Mouse (Mus musculus) neural tube, embryonic 12.5 days (tissue): ENCODE measurements around the gene H2-T23. TPM values are rescaled to one million over a fixed set of nuclear protein-coding genes. Genes with fewer than 3 reads are reported as not detected.
"Not testable (repeated sequence)": the region's sequence is repeated elsewhere in the genome, so short reads cannot be mapped to it uniquely, and the experiment has no call there.

ENCODE experiments used
- ATAC-seq: fragments of 200-750 bp; cut with Nextera tagmentation; 2 replicates; pipeline ENCODE4 v1.8.0; 2017; ENCODE audit warnings: low read depth, mild to moderate bottlenecking, moderate TSS enrichment, moderate library complexity; ENCODE audit not compliant: low FRiP score
- H3K27ac ChIP-seq: fragments of 300-500 bp; sonication (generic); 2 replicates; pipeline ENCODE4 v1.5.1; 2016
- H3K27me3 ChIP-seq: fragments of 300-500 bp; sonication (generic); replicated peaks from 2 replicates; pipeline ENCODE4 v1.6.1; 2016; ENCODE audit warnings: mild to moderate bottlenecking
- H3K36me3 ChIP-seq: fragments of 300-500 bp; sonication (generic); 2 replicates; pipeline ENCODE4 v1.6.1; 2016; ENCODE audit warnings: mild to moderate bottlenecking
- H3K4me1 ChIP-seq: fragments of 300-500 bp; sonication (generic); 2 replicates; pipeline ENCODE4 v1.6.1; 2016
- H3K4me2 ChIP-seq: fragments of 300-500 bp; sonication (generic); replicated peaks from 2 replicates; pipeline ENCODE4 v1.6.1; 2016; ENCODE audit warnings: mild to moderate bottlenecking
- H3K4me3 ChIP-seq: fragments of 300-500 bp; sonication (generic); 2 replicates; pipeline ENCODE4 v1.5.1; 2016
- H3K9ac ChIP-seq: fragments of 300-500 bp; sonication (generic); 2 replicates; pipeline ENCODE4 v1.6.1; 2016; ENCODE audit warnings: mild to moderate bottlenecking
- H3K9me3 ChIP-seq: fragments of 300-500 bp; sonication (generic); 2 replicates; pipeline ENCODE4 v1.6.1; 2016; ENCODE audit warnings: mild to moderate bottlenecking
- WGBS: fragments of 180-500 bp; shearing (Covaris S2); methylation state at CpG from one replicate; pipeline ENCODE4 v1.1.7; 2016; 5-methylcytosine and 5-hydroxymethylcytosine counted together
- polyA plus RNA-seq: library from polyadenylated mRNA; unstranded; fragments of >200 nt; fragmentation: Nextera tagmentation; extraction: Ambion mirVana; gene quantifications from 2 replicates; pipeline ENCODE4 v1.2.1, GENCODE M21; 2016

H2-T23 gene
- polyA plus RNA-seq, 1 experiment from 2014 or later: 4.0 TPM

- not testable (repeated sequence) for H3K27ac ChIP-seq, H3K9me3 ChIP-seq, H3K4me1 ChIP-seq, H3K36me3 ChIP-seq, H3K27me3 ChIP-seq
- H3K4me3 ChIP-seq: peak overlapping the region; percentile 43
- ATAC-seq: peak; percentile 61
- peak overlapping the region; percentile 82 for H3K4me2 ChIP-seq
- H3K9ac ChIP-seq: peak overlapping the region; percentile 42; the same call in 1 of the 2 replicates
- WGBS: 1% methylated on average over 40 of the region's 40 CpGs
These were observed 898 bp downstream of the H2-T23 start for GRCm38 (mm10) chr17:36031583-36032331.

GRCm38 (mm10) chr17:36030703-36031582 is 1.7 kb downstream of the H2-T23 start:
- H3K27me3 ChIP-seq, H3K27ac ChIP-seq, H3K4me1 ChIP-seq, H3K9me3 ChIP-seq, H3K36me3 ChIP-seq: not testable (repeated sequence)
- peak overlapping the region; percentile 82 for H3K4me2 ChIP-seq
- H3K9ac ChIP-seq: 0 out of 2 replicates have a peak overlapping the region, but pooled peaks have one; percentile 38
- H3K4me3 ChIP-seq: peak overlapping the region; percentile 43; the same call in 1 of the 2 replicates
- 38% methylated on average over 8 of the region's 8 CpGs for WGBS
- peak; percentile 26; the same call in 1 of the 2 replicates for ATAC-seq

GRCm38 (mm10) chr17:36030046-36030702 is 2.5 kb downstream of the H2-T23 start:
- not testable (repeated sequence) for H3K9ac ChIP-seq, H3K4me3 ChIP-seq, H3K4me1 ChIP-seq, H3K9me3 ChIP-seq, H3K36me3 ChIP-seq, H3K4me2 ChIP-seq, H3K27ac ChIP-seq, ATAC-seq, H3K27me3 ChIP-seq
- WGBS: 88% methylated on average over 4 of the region's 4 CpGs

GRCm38 (mm10) chr17:36028879-36029619 is 3.6 kb downstream of the H2-T23 start:
- Histone ChIP-seq H3K36me3 (no peaks in the 10 kb centered on the region), H3K27ac (no peak overlapping the region), H3K9ac (no peak overlapping the region), H3K4me1 (peaks cover 7% of the 10 kb centered on the region; the same call in 1 of the 2 replicates), H3K27me3 (0 out of 2 replicates have a peak, but pooled peaks cover 7% of the 10 kb centered on the region), H3K4me2 (no peak overlapping the region), H3K4me3 (no peak overlapping the region), H3K9me3 (no peaks in the 10 kb centered on the region)
- ATAC-seq: no peak
- WGBS: 82% methylated on average over 7 of the region's 7 CpGs

GRCm38 (mm10) chr17:36027663-36028062 is 5.0 kb downstream of the H2-T23 start:
- Histone ChIP-seq H3K27me3 (0 out of 2 replicates have a peak, but pooled peaks cover 7% of the 10 kb centered on the region), H3K4me1 (peaks cover 7% of the 10 kb centered on the region; the same call in 1 of the 2 replicates), H3K9me3 (no peaks in the 10 kb centered on the region), H3K4me2 (no peak overlapping the region), H3K36me3 (no peaks in the 10 kb centered on the region), H3K27ac (no peak overlapping the region), H3K4me3 (no peak overlapping the region), H3K9ac (no peak overlapping the region)
- ATAC-seq: no peak
- 95% methylated on average over 4 of the region's 4 CpGs for WGBS

GRCm38 (mm10) chr17:36025901-36026300 is 6.8 kb downstream of the H2-T23 start:
- Histone ChIP-seq H3K36me3 (no peaks in the 10 kb centered on the region), H3K4me2 (no peak overlapping the region), H3K4me3 (no peak overlapping the region), H3K4me1 (no peaks in the 10 kb centered on the region), H3K9me3 (no peaks in the 10 kb centered on the region), H3K9ac (no peak overlapping the region), H3K27me3 (no peaks in the 10 kb centered on the region), H3K27ac (no peak overlapping the region)
- whole genome bisulfite sequencing: 69% methylated on average over 4 of the region's 4 CpGs
- no peak for ATAC-seq

GRCm38 (mm10) chr17:36025197-36025596 is 7.5 kb downstream of the H2-T23 start:
- Histone ChIP-seq H3K4me2 (no peak overlapping the region), H3K4me3 (no peak overlapping the region), H3K9ac (no peak overlapping the region), H3K27me3 (no peaks in the 10 kb centered on the region), H3K36me3 (no peaks in the 10 kb centered on the region), H3K27ac (no peak overlapping the region), H3K9me3 (no peaks in the 10 kb centered on the region), H3K4me1 (no peaks in the 10 kb centered on the region)
- 59% methylated on average over 5 of the region's 5 CpGs for WGBS
- no peak for ATAC-seq

GRCm38 (mm10) chr17:36023710-36024654 is 8.7 kb downstream of the H2-T23 start:
- Histone ChIP-seq H3K36me3 (no peaks in the 10 kb centered on the region), H3K4me2 (no peak overlapping the region), H3K27ac (no peak overlapping the region), H3K4me1 (no peaks in the 10 kb centered on the region), H3K4me3 (no peak overlapping the region), H3K9ac (no peak overlapping the region), H3K9me3 (no peaks in the 10 kb centered on the region), H3K27me3 (no peaks in the 10 kb centered on the region)
- ATAC-seq: no peak
- WGBS: 70% methylated on average over 9 of the region's 9 CpGs

GRCm38 (mm10) chr17:36022922-36023321 is 9.7 kb downstream of the H2-T23 start:
- no peak for ATAC-seq
- Histone ChIP-seq H3K27ac (no peak overlapping the region), H3K36me3 (no peaks in the 10 kb centered on the region), H3K9me3 (no peaks in the 10 kb centered on the region), H3K27me3 (no peaks in the 10 kb centered on the region), H3K4me3 (no peak overlapping the region), H3K9ac (no peak overlapping the region), H3K4me2 (no peak overlapping the region), H3K4me1 (no peaks in the 10 kb centered on the region)
- 93% methylated on average over 6 of the region's 6 CpGs for WGBS

- Histone ChIP-seq H3K4me1 (no peaks in the 10 kb centered on the region), H3K4me3 (no peak overlapping the region), H3K36me3 (no peaks in the 10 kb centered on the region), H3K9ac (no peak overlapping the region), H3K27ac (no peak overlapping the region), H3K27me3 (no peaks in the 10 kb centered on the region), H3K4me2 (no peak overlapping the region), H3K9me3 (no peaks in the 10 kb centered on the region)
- WGBS: 95% methylated on average over 9 of the region's 9 CpGs
- ATAC-seq: no peak
These were observed 10.6 kb downstream of the H2-T23 start for GRCm38 (mm10) chr17:36022098-36022497.

- Histone ChIP-seq H3K4me2 (0 out of 2 replicates have a peak overlapping the region, but pooled peaks have one; percentile 27), H3K9me3 (no peaks in the 10 kb centered on the region), H3K27me3 (no peaks in the 10 kb centered on the region), H3K4me3 (no peak overlapping the region), H3K9ac (no peak overlapping the region), H3K27ac (no peak overlapping the region), H3K36me3 (no peaks in the 10 kb centered on the region), H3K4me1 (no peaks in the 10 kb centered on the region)
- 93% methylated on average over 1 of the region's 1 CpGs for WGBS
- ATAC-seq: no peak
These were observed 11.3 kb downstream of the H2-T23 start for GRCm38 (mm10) chr17:36021309-36021708.
